Mouse (Mus musculus) forebrain, embryonic 14.5 days (tissue): ENCODE data around the gene Nrxn1. TPM values are rescaled to one million over a fixed set of nuclear protein-coding genes. Genes with fewer than 3 reads are reported as not detected.

Experiments used
- ATAC-seq: fragments of 200-750 bp; cut with Nextera tagmentation; 2 replicates; pipeline ENCODE4 v1.8.0; 2017; ENCODE audit warnings: mild to moderate bottlenecking, moderate library complexity
- DNase-seq: peaks from one replicate; pipeline ENCODE4 v3.0.0-alpha.2; 2015; ENCODE audit warnings: low spot score
- H3K27ac ChIP-seq: fragments of 300-500 bp; sonication (generic); 2 replicates; pipeline ENCODE4 v1.5.1; 2014; ENCODE audit warnings: low read depth, mild to moderate bottlenecking, control low read depth, low read length, moderate library complexity
- H3K27me3 ChIP-seq: fragments of 300-500 bp; sonication (generic); replicated peaks from 2 replicates; pipeline ENCODE4 v1.6.1; 2014; ENCODE audit warnings: low read length, control low read depth, mixed read lengths; ENCODE audit not compliant: control insufficient read depth, insufficient read depth
- H3K36me3 ChIP-seq: fragments of 300-500 bp; sonication (generic); 2 replicates; pipeline ENCODE4 v1.6.1; 2014; ENCODE audit warnings: low read length, control low read depth; ENCODE audit not compliant: control insufficient read depth, insufficient read depth
- H3K4me1 ChIP-seq: fragments of 300-500 bp; sonication (generic); 2 replicates; pipeline ENCODE4 v1.6.1; 2014; ENCODE audit warnings: antibody characterized with exemption, low read length, control low read depth; ENCODE audit not compliant: control insufficient read depth, insufficient read depth
- H3K4me2 ChIP-seq: fragments of 300-500 bp; sonication (generic); 2 replicates; pipeline ENCODE4 v1.6.1; 2014; ENCODE audit warnings: mild to moderate bottlenecking, control low read depth, low read length
- H3K4me3 ChIP-seq: fragments of 300-500 bp; sonication (generic); 2 replicates; pipeline ENCODE4 v1.5.1; 2014; ENCODE audit warnings: low read depth, low read length, control low read depth
- H3K9ac ChIP-seq: fragments of 300-500 bp; sonication (generic); 2 replicates; pipeline ENCODE4 v1.6.1; 2014; ENCODE audit warnings: mild to moderate bottlenecking, low read length, control low read depth, moderate library complexity
- H3K9me3 ChIP-seq: fragments of 300-500 bp; sonication (generic); replicated peaks from 2 replicates; pipeline ENCODE4 v1.6.1; 2016; ENCODE audit warnings: low read length, control low read depth, mixed read lengths; ENCODE audit not compliant: control insufficient read depth
- WGBS: fragments of 180-500 bp; shearing (Covaris S2); extraction: QIAGEN DNeasy Blood & Tissue Kit; methylation state at CpG from one replicate; pipeline ENCODE4 v1.1.7; 2014; 5-methylcytosine and 5-hydroxymethylcytosine counted together
- polyA plus RNA-seq: library from polyadenylated mRNA; unstranded; fragments of >200 nt; fragmentation: Nextera tagmentation; extraction: Ambion mirVana; gene quantifications from 2 replicates; pipeline ENCODE4 v1.2.1, GENCODE M21; 2014

Gene Nrxn1
- polyA plus RNA-seq, 1 experiment from 2014 or later, result 69.8 TPM

- Histone ChIP-seq H3K27ac (no peak overlapping the region), H3K9me3 (no peaks in the 10 kb centered on the region), H3K4me2 (peak overlapping the region; percentile 69), H3K4me1 (no peaks in the 10 kb centered on the region; the same call in 1 of the 2 replicates), H3K9ac (peak overlapping the region; percentile 53), H3K36me3 (no peaks in the 10 kb centered on the region), H3K27me3 (no peaks in the 10 kb centered on the region), H3K4me3 (peak overlapping the region; percentile 64)
- no peak for ATAC-seq
- 42% methylated on average over 4 of the region's 4 CpGs for WGBS
- DNase-seq, result no peak
Observed at GRCm38 (mm10) chr17:90453280-90453679, 639.6 kb downstream of the Nrxn1 start.

DNA sequence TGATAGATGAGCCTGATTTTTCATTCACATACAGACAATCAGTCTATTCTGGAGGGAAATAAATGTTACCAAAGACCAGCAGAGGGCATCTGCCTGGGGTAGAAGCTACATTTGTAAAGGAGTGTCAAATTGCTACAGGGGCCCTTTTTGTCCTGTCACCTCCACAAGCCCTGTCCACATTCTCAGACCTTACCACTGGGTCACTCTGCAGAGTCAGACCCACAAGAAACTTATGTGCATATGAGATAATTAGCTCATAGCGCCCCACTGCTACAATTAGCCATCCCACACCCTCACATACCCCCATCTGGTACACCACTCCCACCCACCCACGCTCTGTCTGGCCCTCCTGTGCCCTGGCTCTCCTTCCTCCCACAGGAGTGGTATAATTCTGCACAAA lies 640.1 kb downstream of the Nrxn1 start:
- H3K4me2 ChIP-seq, result peak overlapping the region; percentile 69
- ATAC-seq (no peak; the same call in 1 of the 2 replicates), DNase-seq (peak; percentile 57)
- H3K27ac ChIP-seq, result no peak overlapping the region
- 64% methylated on average over 2 of the region's 2 CpGs for WGBS
- peak overlapping the region; percentile 64 for H3K4me3 ChIP-seq
- no peaks in the 10 kb centered on the region for H3K36me3 ChIP-seq
- H3K9me3 ChIP-seq, result no peaks in the 10 kb centered on the region
- peak overlapping the region; percentile 53 for H3K9ac ChIP-seq
- H3K27me3 ChIP-seq, result no peaks in the 10 kb centered on the region
- H3K4me1 ChIP-seq, result no peaks in the 10 kb centered on the region; the same call in 1 of the 2 replicates

DNA sequence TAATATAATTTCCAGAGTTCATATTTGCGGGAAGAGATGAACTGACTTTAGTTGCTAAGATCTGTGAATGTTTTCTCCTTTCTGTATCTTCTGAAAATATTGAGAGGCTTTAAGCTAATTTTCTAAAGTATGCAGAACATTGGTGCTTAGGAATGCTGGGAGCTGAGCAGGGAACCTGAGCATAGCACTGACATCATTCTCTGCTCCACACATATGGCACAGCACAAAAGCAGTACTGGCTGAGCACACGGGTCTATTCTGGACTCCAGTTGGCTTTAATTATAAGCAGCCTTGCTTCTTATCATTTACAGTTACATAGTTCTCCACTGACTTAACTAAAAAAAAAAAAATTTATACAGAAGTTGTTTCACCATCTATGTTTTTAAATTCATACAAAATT lies 641.5 kb downstream of the Nrxn1 start:
- DNase-seq, result peak; percentile 26
- H3K4me2 ChIP-seq, result peak overlapping the region; percentile 69
- H3K36me3 ChIP-seq, result no peaks in the 10 kb centered on the region
- 61% methylated on average over 2 of the region's 2 CpGs for WGBS
- no peaks in the 10 kb centered on the region; the same call in 1 of the 2 replicates for H3K4me1 ChIP-seq
- no peak for ATAC-seq
- no peak overlapping the region for H3K27ac ChIP-seq
- no peak overlapping the region for H3K9ac ChIP-seq
- no peaks in the 10 kb centered on the region for H3K9me3 ChIP-seq
- peak overlapping the region; percentile 64 for H3K4me3 ChIP-seq
- no peaks in the 10 kb centered on the region for H3K27me3 ChIP-seq

DNA sequence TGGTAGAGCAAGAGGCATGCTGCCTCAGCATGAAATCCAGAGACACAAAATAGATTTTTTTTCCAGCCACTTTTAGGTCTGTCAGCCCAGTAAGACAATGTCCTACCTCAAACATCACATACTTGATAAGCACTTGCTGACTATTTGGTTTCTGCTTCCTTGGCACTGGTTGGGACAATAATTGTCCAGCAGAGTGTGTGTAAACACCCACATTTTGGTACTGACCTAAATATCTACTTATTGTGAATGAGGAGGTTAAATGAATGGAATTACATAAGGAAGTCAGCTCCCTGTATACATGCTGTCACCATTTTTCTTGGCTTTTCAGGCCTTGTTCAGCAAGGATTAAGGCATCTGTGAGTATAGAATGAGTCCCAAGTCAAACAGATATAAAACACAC lies 649.8 kb downstream of the Nrxn1 start:
- Histone ChIP-seq H3K4me3 (no peak overlapping the region), H3K27me3 (no peaks in the 10 kb centered on the region), H3K9me3 (no peaks in the 10 kb centered on the region), H3K9ac (no peak overlapping the region), H3K27ac (no peak overlapping the region), H3K4me1 (no peaks in the 10 kb centered on the region), H3K36me3 (no peaks in the 10 kb centered on the region), H3K4me2 (no peak overlapping the region)
- DNase-seq, result no peak
- ATAC-seq, result no peak

DNA sequence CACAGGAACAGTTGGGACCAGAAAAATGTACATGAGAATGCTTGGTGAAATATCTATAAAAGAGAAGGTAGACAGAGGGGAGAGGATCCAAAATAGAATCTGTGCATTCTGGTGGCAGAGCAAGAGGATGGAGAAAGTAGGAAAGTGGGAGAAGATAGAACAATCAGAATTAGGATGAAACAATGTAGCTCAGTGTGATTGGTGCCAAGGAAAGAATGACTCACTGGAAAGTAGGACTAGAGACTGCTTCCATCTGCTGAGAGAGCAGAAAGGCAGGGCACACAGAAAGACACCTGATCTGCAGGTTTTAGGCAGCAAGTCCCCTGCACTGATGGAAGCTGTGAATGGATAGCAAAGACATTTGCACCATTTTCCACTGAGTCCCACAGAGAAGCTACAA lies 657.0 kb downstream of the Nrxn1 start:
- Histone ChIP-seq H3K4me2 (no peak overlapping the region), H3K9me3 (no peaks in the 10 kb centered on the region), H3K4me1 (no peaks in the 10 kb centered on the region), H3K27me3 (no peaks in the 10 kb centered on the region), H3K4me3 (no peak overlapping the region), H3K9ac (no peak overlapping the region), H3K27ac (no peak overlapping the region), H3K36me3 (no peaks in the 10 kb centered on the region)
- DNase-seq (no peak), ATAC-seq (no peak)

DNA sequence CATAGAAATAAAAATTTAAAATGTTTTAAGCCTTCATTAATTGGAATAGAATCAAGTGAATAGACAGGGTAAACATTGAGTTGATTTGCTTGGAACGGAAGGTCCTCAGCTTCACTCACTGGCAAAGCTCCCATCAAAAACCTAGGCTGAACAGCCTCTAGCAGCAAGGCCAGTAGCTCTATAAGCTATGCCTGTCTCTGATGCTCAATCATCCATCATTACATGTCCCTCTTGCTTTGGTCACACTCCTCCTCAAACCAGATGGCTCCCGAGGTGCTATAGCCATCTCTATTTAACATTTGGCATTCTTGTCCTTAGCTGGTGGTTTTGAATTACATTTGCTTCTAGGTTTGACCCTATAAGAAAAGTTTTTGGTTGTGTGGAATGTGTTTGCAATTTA lies 657.5 kb downstream of the Nrxn1 start:
- DNase-seq (no peak), ATAC-seq (no peak)
- Histone ChIP-seq H3K4me2 (no peak overlapping the region), H3K27me3 (no peaks in the 10 kb centered on the region), H3K4me3 (no peak overlapping the region), H3K4me1 (no peaks in the 10 kb centered on the region), H3K36me3 (no peaks in the 10 kb centered on the region), H3K9ac (no peak overlapping the region), H3K27ac (no peak overlapping the region), H3K9me3 (no peaks in the 10 kb centered on the region)
- 87% methylated on average over 2 of the region's 2 CpGs for WGBS

- 69% methylated on average over 1 of the region's 1 CpGs for WGBS
- ATAC-seq (no peak), DNase-seq (no peak)
- Histone ChIP-seq H3K4me1 (no peaks in the 10 kb centered on the region), H3K27me3 (no peaks in the 10 kb centered on the region), H3K9me3 (no peaks in the 10 kb centered on the region), H3K36me3 (no peaks in the 10 kb centered on the region), H3K27ac (no peak overlapping the region), H3K4me3 (no peak overlapping the region), H3K4me2 (no peak overlapping the region), H3K9ac (no peak overlapping the region)
Observed at GRCm38 (mm10) chr17:90430211-90430610, 662.7 kb downstream of the Nrxn1 start.

- 88% methylated on average over 3 of the region's 3 CpGs for WGBS
- no peak for ATAC-seq
- H3K36me3 ChIP-seq, result no peaks in the 10 kb centered on the region
- no peak for DNase-seq
- H3K27ac ChIP-seq, result no peak overlapping the region
- H3K4me1 ChIP-seq, result no peaks in the 10 kb centered on the region
- H3K4me3 ChIP-seq, result no peak overlapping the region
- H3K9ac ChIP-seq, result no peak overlapping the region
- no peaks in the 10 kb centered on the region for H3K27me3 ChIP-seq
- H3K9me3 ChIP-seq, result no peaks in the 10 kb centered on the region
- no peak overlapping the region for H3K4me2 ChIP-seq
Observed at GRCm38 (mm10) chr17:90425974-90426373, 666.9 kb downstream of the Nrxn1 start.

DNA sequence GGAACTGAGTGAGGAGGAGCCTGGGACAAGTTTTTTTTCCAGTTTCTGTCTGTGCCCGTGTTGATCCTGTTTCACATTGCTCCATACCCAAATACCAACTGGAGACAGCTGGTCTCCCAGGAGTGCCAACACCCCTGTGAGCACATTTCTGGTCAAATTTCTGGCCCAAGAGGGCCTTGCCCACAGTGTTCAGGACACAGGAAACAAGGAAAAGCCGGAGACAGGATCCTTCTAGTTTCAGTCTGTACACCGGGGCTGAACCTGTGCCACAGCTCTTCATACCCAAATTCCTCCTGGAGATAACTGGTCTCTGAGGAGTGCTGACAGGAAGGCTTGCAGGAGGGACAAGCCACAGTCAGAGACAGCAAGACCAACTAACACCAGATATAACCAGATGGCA lies 670.3 kb downstream of the Nrxn1 start:
- Histone ChIP-seq H3K27ac (no peak overlapping the region), H3K36me3 (no peaks in the 10 kb centered on the region), H3K4me1 (no peaks in the 10 kb centered on the region), H3K9ac (no peak overlapping the region), H3K27me3 (no peaks in the 10 kb centered on the region), H3K4me2 (no peak overlapping the region), H3K9me3 (no peaks in the 10 kb centered on the region), H3K4me3 (no peak overlapping the region)
- WGBS, result 96% methylated on average over 3 of the region's 3 CpGs
- ATAC-seq (no peak), DNase-seq (no peak)
